Mouse (Mus musculus): ENCODE data around the gene Pax2.

Gene Pax2

DNA sequence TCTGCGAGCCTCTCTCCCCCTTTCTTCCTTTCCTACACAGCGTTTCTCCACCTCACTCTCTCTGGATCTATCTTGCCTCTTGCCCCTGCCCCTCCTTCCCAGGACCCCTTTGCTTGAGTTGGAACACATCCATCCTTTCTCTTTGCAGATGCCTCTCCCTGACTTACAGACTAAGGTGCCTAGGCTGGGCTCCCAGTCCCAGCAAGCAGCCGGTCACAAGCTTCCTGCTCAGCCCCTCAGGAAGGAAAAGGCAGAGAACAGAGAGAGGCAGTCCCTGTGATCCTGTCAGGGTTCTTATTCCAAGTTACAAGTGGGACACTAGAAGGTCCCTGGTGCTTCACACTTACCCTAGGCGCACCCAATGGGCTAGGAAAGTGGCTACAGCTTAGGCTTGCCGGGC lies 7.6 kb upstream of the Pax2 start:
- no peak for ATAC-seq (ENCODE audit: low TSS enrichment)

DNA sequence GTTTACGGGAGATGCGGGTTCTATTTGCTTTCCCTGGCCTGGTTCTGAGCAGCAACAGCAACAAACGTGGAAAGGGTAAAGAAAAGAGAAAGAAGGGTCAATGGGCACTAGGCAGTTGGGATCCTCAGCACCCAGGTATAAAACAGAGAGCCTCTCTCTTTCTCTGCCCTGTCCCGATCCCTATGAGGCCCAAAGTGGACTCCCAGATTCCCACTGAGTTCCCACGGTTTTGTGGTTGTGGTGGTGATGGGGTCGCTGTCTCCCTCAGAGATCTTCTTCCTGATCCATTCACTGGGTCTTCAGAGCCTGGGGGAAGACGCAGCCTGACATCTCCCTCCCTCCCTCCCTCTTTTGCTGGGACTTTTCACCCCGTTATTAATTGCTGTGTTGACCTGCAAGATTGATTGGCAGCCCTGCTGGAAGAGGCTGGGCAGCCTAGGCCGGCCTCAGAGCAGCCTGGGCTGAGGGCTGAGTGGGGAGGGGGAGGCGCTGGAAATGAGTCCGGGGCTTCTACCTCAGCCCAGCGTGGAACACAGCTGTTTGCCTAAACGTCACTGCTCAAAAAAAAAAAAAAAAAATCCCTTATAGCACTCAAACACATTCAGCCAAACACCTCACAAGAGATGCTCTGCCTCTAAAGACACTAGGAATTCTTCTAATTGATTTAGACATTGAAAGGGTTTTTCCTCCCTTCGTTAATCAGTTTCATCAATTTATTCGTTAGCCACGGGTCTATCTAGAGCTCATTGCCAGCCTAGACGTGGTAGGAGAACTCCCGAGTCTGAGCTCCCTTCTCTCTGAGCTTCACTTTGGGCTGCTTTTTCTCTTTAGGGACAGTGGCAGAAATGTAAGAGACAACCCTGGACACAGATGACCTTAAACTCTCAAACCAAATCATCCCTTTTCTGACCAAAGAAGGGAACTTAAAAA lies 6.5 kb upstream of the Pax2 start:
- no peak for ATAC-seq (ENCODE audit: low TSS enrichment)

DNA sequence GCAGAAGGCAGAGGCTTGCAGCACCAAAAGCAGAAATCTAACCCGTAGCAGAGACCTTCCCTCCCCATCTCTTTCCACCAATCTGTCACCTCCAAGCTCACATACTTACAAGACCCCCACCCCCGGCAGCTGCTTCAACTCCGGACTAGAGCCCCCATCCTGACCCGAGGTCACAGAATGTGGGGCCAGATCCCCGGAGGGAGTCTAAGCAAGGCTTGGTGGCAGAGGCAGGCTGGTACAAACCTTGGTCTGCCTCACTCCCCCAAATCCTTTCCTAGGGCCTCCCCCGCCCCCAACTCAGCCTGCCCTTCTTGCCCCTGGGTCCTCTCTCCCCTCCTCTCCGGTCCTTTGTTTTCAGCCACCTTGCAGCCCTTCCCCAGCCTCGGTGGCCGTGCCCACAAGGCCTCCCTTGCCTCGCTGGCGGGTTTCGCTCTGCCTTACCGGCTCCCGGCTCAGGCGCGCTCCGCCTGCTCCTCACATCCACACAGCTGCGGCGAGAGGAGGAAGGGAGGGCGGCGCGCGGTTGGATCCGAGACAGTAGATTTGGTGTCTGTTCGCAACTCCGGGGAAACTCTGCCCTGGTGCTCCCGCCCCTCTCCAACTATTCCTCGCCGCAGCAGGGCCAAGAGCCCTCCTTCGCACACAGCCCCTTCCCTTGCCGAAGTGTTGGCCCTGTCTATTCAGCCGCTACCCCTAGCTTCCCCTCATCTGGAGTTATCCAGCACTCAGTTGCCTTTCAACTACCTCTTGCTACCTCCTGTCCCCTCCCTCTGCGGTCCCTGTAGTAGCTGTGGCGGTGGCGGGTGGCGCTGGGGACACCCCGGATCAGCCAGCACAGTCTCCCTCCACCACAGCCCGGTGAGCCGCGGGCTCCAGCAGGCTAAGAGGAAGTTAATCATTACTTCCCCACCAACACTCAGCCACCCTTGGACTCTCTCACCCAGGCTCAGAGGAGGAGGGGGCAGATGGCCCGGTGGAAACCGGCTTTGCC lies 5.5 kb upstream of the Pax2 start:
- no peak for ATAC-seq (ENCODE audit: low TSS enrichment)

DNA sequence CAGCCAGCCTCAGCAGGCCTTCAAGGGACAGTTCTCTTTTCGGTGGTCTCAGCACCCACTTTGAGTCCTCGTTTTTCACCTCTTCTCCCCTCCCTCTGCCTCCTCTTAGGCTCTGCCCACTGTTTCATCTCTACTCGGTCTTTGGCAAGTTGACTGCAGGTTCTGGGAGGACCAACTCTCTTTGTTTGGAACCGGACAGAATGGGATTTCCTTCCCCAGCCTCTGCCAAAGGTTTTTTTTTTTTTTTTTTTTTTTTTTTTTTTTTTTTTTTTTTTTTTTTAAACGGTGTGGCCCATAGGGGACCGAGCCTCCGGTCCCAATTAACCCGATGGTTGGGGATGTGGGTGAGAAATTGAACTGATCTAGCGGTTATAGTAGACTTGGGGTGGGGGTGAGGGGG lies 4.8 kb upstream of the Pax2 start:
- no peak for ATAC-seq (ENCODE audit: low TSS enrichment)

DNA sequence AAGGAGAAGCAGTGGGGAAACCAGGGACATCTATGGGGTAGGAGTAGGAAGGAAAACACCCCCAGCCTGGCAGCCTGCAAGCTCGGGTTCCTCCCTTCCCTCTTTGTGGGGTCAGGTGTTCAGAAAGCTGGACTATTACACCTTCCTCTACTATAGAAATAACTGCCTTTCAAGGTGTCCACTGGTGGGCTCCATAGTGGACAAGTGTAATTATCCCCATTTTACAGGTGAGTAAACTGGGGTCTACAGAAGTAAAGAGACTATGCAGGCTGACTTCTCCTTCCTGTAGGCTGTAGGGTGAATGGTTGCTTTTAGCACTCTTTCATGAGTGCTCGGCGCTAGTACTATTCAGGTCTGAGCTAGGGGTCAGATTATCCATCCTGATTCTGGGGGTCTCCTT lies 4.3 kb upstream of the Pax2 start:
- no peak for ATAC-seq (ENCODE audit: low TSS enrichment)

DNA sequence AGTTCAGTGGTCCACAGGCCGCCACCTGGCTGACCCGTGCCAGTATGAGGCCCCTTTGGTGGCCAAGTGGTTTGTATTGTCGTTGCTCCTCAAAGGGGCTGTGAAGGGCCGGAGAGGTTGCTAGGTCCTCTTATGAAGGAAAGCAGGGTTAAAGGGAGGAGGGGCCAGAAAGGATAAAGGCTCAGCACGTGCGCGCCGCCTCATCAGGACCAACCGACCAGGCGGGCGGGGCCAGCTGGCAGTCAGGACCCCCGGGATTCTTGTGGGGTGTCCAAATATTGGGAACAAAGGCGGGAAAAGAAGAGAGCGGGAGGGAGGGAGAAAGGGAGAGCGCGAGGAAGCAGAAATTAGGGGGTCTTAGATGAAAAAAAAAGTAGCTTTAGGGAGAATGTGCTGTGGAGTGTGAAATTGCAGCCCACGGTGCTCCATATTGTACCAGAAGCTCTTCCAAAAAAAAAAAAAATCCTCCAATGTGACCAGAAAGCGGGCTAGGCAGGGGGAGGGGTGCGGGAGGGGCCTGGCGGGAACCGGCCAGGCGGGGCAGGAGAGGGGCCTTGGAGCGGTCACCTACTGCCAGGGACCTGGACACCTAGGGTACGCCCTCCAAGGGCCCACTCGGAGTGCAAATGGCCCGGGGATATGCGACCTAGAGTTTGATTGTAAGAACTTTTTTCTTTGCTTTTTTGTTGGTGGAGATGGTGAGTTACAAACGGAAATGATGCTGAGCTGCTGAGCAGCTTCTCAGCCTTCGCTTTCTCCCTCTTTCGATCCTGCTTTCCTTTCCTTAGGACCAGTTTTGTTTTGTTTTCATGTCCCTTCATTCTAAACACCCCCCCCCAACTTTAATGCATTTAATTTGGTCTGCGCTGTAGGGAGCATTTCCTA lies 3.5 kb upstream of the Pax2 start:
- no peak for ATAC-seq (ENCODE audit: low TSS enrichment)

DNA sequence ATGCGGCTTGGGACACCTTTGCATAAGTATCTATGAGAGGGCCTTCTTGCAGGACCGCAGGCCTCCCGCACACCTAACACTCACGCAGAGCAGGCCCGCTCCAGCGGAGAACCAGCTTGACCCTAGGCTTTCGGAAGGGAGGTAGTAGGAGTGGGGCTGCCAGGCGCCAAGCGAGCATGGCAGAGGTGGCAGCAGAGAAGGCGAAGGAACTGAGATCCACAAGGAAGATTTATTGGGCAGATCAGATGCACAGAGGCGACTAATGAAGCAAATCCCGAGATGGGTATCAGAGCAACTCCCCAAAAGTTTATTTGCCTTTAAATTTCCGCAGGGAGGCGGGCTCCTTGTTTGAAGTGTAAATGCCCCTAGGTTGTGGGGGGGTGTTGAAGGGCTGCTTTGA lies 2.5 kb upstream of the Pax2 start:
- ATAC-seq (ENCODE audit: low TSS enrichment) = no peak

DNA sequence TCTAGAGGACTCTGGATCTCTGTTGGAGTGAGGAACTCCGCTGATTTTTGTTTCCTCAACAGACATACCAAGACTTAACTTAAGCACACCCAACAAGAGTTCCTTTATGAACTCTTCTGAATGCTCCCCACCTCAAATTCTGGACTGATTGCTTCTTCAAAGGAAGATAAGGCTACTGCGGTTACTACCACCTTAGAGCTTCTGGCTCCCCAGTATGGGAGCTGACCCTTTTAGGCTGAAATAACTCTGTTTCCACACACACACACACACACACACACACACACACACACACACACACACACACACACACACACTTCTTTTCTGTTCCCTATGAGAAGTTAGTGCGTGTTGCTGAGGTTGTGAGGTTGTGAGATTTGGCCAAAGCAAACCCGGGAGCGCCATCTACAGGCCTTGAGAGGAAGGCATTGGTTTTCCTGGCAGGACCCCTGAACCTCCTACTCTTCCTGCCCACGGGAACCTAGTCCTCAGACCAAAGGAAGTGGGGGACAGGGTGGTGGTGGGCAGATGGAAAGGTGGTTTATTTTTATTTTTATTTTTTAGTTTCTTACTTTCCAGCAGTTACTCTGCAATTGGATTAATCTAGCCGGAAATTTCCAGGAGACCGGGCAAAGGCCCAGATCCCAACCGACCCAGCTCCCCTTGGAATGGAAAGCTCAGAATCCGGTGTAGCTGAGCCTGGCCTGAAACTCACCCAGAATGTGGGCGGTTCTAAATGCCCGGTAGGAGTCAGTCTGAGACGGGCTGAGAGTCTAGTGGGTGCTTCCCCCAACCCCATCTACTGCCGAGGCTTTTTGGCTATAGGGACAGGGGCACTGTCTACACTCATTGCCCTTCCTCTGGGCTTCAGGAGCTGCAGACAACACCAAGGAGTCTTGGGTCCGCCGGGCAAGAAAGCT lies 1.1 kb upstream of the Pax2 start:
- no peak for ATAC-seq (ENCODE audit: low TSS enrichment)

DNA sequence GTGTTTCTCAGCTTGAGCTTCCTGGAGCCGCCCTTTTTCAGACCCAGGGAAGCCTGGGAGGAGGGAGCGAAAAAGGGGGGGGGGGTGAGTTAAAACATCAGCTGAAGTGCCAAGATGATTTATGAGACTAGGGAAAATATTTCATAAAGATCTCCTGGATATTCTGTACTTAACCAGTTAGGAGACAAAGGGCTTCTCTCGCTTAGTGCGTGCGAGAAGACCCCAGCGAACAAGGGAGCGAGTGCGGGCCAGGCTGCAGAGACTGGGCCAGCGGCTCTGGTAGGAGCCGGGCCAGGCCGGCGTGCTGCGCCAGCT lies 510 bp upstream of the Pax2 start:
- no peak for ATAC-seq (ENCODE audit: low TSS enrichment)

DNA sequence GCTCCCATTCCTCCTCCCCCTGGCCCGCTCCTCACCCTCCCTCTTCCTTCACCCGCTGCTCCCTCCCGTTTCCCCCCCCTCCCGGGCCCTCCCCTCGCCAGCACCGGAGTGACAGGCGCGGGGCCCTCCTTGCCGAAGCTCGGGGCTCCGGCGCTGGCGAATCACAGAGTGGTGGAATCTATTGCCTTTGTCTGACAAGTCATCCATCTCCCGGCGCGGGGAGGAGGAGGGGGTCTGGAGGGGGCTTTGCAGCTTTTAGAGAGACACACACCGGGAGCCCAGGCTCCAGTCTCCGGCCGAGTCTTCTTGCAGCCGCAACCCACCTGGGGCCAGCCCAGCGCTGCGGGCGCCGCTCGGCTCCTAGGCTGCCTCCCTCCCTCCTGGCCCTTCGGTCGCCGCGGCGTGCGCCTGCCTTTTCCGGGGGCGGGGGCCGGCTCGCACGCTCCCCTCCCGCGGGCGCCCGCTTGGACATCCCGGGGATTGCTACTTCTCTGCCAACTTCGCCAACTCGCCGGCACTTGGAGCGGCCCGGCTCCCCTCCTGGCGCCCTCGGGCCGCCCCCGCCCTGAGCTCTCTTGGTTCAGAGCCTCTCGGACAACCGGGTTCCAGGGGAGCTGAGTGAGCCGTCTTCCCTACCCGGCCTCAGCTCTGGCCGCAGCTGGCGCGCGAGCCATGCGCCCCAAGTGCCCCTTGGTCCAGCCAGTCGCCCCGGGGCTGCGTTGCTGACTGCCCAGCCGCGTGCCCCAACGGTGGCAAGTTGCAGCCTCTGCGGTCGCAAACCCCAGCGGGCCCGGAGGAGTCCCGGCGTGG lies 781 bp downstream of the Pax2 start:
- no peak for ATAC-seq (ENCODE audit: low TSS enrichment)

DNA sequence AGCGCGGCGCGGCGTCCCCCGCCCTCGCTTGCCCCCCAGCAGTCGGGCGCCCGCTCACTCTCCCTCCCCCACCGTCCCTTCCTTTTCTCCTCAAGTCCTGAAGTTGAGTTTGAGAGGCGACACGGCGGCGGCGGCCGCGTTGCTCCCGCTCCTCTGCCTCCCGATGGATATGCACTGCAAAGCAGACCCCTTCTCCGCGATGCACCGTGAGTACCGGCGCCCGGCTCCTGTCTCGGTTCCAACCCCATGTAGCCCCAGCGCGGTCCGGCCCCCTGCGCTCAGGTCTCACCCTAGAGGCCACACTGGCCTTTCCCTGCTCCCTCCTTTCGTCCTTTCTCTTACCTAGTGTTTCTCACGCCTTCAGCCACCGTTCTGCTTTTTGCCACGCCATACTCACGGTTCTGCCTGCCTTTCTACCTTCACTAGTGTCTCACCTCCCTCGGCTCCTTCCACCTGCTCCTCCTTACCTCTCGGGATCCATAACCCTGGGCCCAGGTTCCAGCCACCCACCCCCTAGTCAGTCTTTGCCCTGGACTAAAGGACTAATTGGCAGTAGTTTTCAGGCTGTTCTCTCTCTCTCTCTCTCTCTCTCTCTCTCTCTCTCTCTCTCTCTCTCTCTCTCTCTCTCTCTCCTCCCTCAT lies 1.5 kb downstream of the Pax2 start:
- ATAC-seq (ENCODE audit: low TSS enrichment) = no peak

DNA sequence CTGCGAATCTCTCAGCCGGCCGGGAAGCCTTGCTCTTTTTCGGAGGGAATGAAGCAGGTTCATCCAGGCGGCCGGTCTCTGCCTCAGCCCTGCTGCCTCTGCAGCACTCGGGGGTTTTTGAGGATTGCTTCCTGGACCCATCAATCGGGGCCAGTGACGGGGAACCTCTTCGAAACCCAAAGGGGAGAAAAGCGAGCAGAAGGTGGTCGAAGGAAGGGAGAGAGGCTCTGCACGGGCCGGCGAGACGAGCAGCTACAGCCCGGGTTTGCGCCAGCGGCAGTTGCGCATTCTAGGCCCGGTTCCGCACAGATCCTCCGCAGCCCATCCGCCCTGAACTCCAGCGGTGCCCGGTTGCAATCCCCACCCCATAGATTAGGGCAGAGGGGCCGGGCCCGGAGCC lies 3.0 kb downstream of the Pax2 start:
- ATAC-seq (ENCODE audit: low TSS enrichment) = no peak

DNA sequence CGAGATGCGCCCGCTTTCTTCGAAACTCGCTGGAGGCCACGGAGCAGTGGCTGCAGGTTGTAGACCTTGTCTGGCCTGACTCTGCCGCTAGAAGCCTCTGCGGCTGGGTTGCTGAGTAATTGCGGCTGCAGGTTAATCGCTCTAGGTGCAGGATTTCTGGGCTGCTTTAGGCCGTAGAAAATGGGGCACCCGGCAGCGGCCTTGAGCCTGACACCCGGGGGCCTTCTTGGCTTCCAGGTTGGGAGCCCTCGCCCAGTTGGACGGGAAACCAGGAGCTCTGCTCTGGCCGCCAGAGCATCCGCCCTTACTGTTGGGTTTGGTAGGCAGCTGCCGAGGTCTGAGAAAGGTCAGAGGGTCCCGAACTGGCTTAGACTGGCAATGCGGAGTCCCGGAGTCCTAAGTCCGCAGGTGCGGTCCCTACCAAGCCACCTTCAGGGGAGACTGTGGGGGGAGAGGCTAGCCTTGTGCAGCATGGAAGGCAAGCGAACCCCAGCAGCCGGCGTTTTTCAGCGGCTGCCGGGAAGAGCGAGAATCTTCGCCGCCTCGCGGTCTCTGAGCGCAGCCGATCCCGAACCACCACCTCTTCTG lies 3.8 kb downstream of the Pax2 start:
- no peak for ATAC-seq (ENCODE audit: low TSS enrichment)

DNA sequence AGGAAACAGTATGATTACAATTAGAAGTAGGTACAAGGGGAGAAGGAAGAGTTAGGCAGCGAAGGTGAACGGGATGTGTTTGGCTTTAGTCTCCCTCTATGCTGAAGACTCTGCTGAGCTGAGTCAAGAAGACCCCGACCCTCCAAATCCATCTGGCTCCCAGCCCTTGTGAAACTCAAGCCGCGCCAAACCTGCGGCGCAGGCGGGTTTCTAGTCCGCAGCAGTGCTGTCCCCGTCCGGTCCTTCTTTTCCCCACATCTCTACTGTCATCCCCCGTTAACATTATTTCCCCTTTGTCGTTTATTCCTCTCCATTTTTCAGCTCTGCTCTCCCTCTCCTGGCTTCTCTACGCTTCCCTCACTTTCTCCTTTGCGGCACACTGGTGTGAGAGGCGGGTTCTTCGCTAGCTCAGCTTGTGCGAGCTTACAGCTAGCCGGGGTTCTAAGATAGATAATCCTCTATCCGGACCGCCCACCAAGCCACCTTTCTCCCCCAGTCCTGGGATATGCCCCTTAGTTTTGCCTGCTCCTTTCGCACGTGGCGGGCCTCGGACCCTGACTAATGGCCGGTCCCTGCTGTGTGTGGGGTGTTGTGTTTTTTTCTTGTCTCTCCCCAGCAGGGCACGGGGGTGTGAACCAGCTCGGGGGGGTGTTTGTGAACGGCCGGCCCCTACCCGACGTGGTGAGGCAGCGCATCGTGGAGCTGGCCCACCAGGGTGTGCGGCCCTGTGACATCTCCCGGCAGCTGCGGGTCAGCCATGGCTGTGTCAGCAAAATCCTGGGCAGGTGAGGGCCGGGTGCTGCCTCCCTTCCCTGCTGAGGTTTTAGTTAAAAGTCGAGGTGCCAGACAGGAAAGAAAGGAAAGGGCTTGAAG lies 4.7 kb downstream of the Pax2 start:
- no peak for ATAC-seq (ENCODE audit: low TSS enrichment)

DNA sequence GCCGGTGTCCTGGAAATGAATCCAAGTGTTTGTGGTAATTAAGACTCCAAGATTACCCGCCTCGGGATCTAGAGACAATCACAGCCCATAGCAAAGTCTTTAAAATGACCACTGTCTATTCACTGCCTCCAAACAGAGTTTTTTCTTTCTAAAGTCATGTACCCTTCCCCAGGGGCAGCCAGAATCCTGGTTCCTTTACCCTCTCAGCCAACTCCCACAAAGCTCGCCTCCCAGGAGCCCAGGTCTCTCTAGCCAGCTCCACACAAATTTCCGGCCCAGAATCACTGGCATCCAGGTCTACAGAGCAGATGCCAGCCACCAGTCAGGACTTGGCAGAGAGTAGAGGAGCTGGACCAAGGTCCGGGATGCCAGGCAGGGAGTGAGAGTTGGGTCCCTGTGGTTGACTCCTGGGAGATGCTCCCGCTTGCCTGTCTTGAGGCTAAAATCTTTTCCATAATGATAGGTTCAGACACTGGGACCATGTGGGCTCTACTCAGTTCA lies 6.3 kb downstream of the Pax2 start:
- ATAC-seq (ENCODE audit: low TSS enrichment) = no peak

DNA sequence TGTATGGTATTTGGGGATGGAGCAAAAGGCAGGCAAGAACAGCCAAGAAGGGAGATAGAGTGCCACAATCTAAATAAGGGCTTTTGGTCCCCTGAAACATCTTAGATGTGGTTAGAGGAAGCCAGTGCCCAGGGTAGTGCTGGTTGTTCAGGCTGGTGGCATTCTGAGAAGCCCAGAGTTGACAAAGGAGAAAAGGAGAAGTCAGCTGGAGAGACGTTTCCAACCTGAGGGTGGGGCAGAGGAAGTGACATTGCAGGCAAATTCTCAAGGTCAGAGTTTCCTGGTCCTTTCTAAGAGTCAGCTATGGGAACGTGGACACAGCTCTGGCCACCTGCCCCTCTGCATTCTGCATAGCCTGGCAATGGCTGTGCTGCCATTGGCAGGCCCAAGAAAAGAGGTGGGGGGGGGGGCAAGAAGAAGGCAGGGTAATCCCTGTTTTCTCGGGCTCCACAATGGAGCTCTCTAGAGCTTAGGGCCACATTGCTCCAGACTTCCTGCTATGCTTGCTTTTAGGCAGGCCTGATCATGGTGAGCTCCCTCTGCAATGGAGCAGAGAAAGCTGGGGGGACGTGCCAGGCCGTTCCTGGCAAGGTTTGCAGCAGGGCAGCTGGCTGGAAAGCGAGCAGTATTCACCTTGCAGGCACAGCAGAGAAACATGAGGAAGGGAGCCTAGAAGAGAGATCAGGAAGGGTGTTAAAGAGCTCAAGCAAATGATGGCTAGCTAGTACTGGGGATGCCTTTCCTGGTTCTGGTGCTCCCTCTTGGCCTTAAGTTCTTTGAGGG lies 14.6 kb downstream of the Pax2 start:
- no peak for ATAC-seq (ENCODE audit: low TSS enrichment)

DNA sequence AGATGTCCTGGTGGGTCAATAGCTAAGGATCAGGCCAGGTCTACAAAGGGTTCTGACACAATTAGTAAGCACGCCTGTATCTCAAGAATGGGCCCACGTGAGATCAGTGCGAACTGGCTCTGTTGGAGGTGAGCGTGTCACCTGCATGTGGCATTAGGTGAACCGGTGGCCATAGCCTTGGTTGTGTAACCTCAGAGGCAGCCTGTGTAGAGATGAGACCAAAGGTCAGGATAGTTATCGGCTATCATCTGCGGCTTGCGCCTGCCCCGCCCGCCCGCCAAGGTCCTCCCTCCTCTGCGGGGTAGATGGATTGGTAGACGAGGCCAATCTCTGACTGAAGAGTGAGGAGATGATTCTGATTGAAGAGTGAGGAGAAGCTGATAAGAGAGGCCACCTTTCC lies 15.7 kb downstream of the Pax2 start:
- ATAC-seq (ENCODE audit: low TSS enrichment) = no peak

All from frontal cortex, adult (tissue).